Comparison of ENCODE assay signal across 8 mouse cellular contexts in genomic region chr15:101052560-101053501, GRCm38 (mm10). TPM values are rescaled to one million over a fixed set of nuclear protein-coding genes. Genes with fewer than 3 reads are reported as not detected.
DNase-seq lines count a peak whose midpoint lies in the region; ATAC-seq and TF ChIP-seq lines count a peak whose summit lies in the region.

No protein-coding gene starts in this region.

- ATAC-seq in heart, embryonic 16.5 days (replicated peaks; ENCODE audit: extremely low read depth, insufficient read depth, low FRiP score) = no peak; the same call in 1 of the 2 replicates
- peak; percentile 17; the same call in 1 of the 2 replicates for ATAC-seq in liver, embryonic 16.5 days (ENCODE audit: low read depth)
- peak; percentile 19; the same call in 1 of the 2 replicates for ATAC-seq in stomach, embryonic 16.5 days (ENCODE audit: insufficient read depth, low FRiP score)

- TF ChIP-seq EP300 in ES-Bruce4 (IDR thresholded peaks at IDR 0.05; ENCODE audit: insufficient read depth, low read depth, low read length) = no peak

- H3K4me3 ChIP-seq in ES-Bruce4 (ENCODE audit: low read depth, low read length) = peak overlapping the region; percentile 32
- peak overlapping the region; percentile 46 for H3K4me3 ChIP-seq in heart, embryonic 16.5 days (ENCODE audit: low read length)
- H3K4me3 ChIP-seq in liver, embryonic 16.5 days (ENCODE audit: low read depth, low read length) = peak overlapping the region; percentile 36
- peak overlapping the region; percentile 45 for H3K4me3 ChIP-seq in stomach, embryonic 16.5 days (replicated peaks; ENCODE audit: low read length)

- TF ChIP-seq POLR2A in ES-Bruce4 (IDR thresholded peaks at IDR 0.05; ENCODE audit: insufficient read depth, low read length) = no peak

- no peaks in the 10 kb centered on the region for H3K9me3 ChIP-seq in ES-Bruce4 (replicated peaks; ENCODE audit: control insufficient read depth, insufficient read depth, low read length, poor library complexity, severe bottlenecking)
- H3K9me3 ChIP-seq in heart, embryonic 16.5 days (replicated peaks; ENCODE audit: control insufficient read depth, low read length) = no peaks in the 10 kb centered on the region
- no peaks in the 10 kb centered on the region for H3K9me3 ChIP-seq in liver, embryonic 16.5 days (replicated peaks; ENCODE audit: control insufficient read depth, low read length)
- no peaks in the 10 kb centered on the region for H3K9me3 ChIP-seq in stomach, embryonic 16.5 days (replicated peaks; ENCODE audit: control insufficient read depth, low read length)

- DNase-seq in R1 (ENCODE audit: low read depth, low spot score) (peak; percentile 67), adipocyte (ENCODE audit: low spot score) (no peak)
- no peak for DNase-seq in urinary bladder, postnatal 4 days (ENCODE audit: low spot score in 2 of 2)
- no peak for DNase-seq in layer of hippocampus, postnatal 10 days (ENCODE audit: low spot score in 2 of 2)

- peak overlapping the region; percentile 69 for H3K9ac ChIP-seq in ES-Bruce4 (ENCODE audit: low read depth, poor library complexity, severe bottlenecking)
- no peak overlapping the region for H3K9ac ChIP-seq in heart, embryonic 16.5 days (ENCODE audit: low read length)
- H3K9ac ChIP-seq in liver, embryonic 16.5 days (ENCODE audit: low read depth, low read length) = no peak overlapping the region
- peak overlapping the region; percentile 63; the same call in 1 of the 2 replicates for H3K9ac ChIP-seq in stomach, embryonic 16.5 days (ENCODE audit: low read length)

- peaks cover 13% of the 10 kb centered on the region for H3K27me3 ChIP-seq in ES-Bruce4 (ENCODE audit: control insufficient read depth, insufficient read depth, low read length, poor library complexity, severe bottlenecking)
- H3K27me3 ChIP-seq in heart, embryonic 16.5 days (ENCODE audit: control insufficient read depth, insufficient read depth, low read length) = peaks cover 82% of the 10 kb centered on the region
- H3K27me3 ChIP-seq in liver, embryonic 16.5 days (ENCODE audit: control insufficient read depth, insufficient read depth, low read depth, low read length) = peaks cover 63% of the 10 kb centered on the region
- peaks cover 33% of the 10 kb centered on the region for H3K27me3 ChIP-seq in stomach, embryonic 16.5 days (ENCODE audit: control insufficient read depth, insufficient read depth, low read length)

- H3K4me1 ChIP-seq in ES-Bruce4 (ENCODE audit: control insufficient read depth, insufficient read depth, low read length) = no peaks in the 10 kb centered on the region
- peaks cover 3% of the 10 kb centered on the region; the same call in 1 of the 2 replicates for H3K4me1 ChIP-seq in heart, embryonic 16.5 days (ENCODE audit: control insufficient read depth, insufficient read depth, low read length)
- no peaks in the 10 kb centered on the region for H3K4me1 ChIP-seq in liver, embryonic 16.5 days (ENCODE audit: control insufficient read depth, low read depth, low read length)
- 0 out of 2 replicates have a peak, but pooled peaks cover 3% of the 10 kb centered on the region for H3K4me1 ChIP-seq in stomach, embryonic 16.5 days (ENCODE audit: control insufficient read depth, insufficient read depth, low read length)

- H3K27ac ChIP-seq in ES-Bruce4 (ENCODE audit: insufficient read depth, low read length) = no peak overlapping the region
- H3K27ac ChIP-seq in heart, embryonic 16.5 days (ENCODE audit: low read length) = no peak overlapping the region
- H3K27ac ChIP-seq in liver, embryonic 16.5 days (ENCODE audit: low read length) = no peak overlapping the region
- H3K27ac ChIP-seq in stomach, embryonic 16.5 days (ENCODE audit: low read length) = no peak overlapping the region

- TF ChIP-seq CTCF in ES-Bruce4 (IDR thresholded peaks at IDR 0.05; ENCODE audit: low read depth, low read length) = peak; percentile 42

- peak overlapping the region; percentile 66 for H3K4me2 ChIP-seq in heart, embryonic 16.5 days (ENCODE audit: low read depth, low read length)
- peak overlapping the region; percentile 48 for H3K4me2 ChIP-seq in liver, embryonic 16.5 days (ENCODE audit: low read depth, low read length)
- H3K4me2 ChIP-seq in stomach, embryonic 16.5 days (ENCODE audit: low read depth, low read length) = peak overlapping the region; percentile 67

- H3K36me3 ChIP-seq in ES-Bruce4 (ENCODE audit: control insufficient read depth, insufficient read depth, low read length, poor library complexity, severe bottlenecking) = no peaks in the 10 kb centered on the region
- H3K36me3 ChIP-seq in heart, embryonic 16.5 days (ENCODE audit: control insufficient read depth, insufficient read depth) = no peaks in the 10 kb centered on the region
- no peaks in the 10 kb centered on the region for H3K36me3 ChIP-seq in liver, embryonic 16.5 days (ENCODE audit: control insufficient read depth, insufficient read depth)
- H3K36me3 ChIP-seq in stomach, embryonic 16.5 days (ENCODE audit: control insufficient read depth, insufficient read depth, low read length) = no peaks in the 10 kb centered on the region

- 25% methylated on average over 116 of the region's 120 CpGs for WGBS in heart, embryonic 16.5 days
- 22% methylated on average over 107 of the region's 120 CpGs for WGBS in liver, embryonic 16.5 days (ENCODE audit: insufficient replicate concordance)
- 22% methylated on average over 119 of the region's 120 CpGs for WGBS in stomach, embryonic 16.5 days

RNA-seq across cellular contexts. Expression of gene Gm47841, which starts 5.6 kb away (rescaled TPM):
- polyA plus RNA-seq in ES-Bruce4 (2011; ENCODE audit: insufficient read depth, insufficient read length, low read depth, missing spikeins) = not detected in 2 replicates
- not detected in 2 replicates for polyA plus RNA-seq in heart, embryonic 16.5 days (2015; fragmentation: Nextera tagmentation; extraction: Ambion mirVana)
- polyA plus RNA-seq in liver, embryonic 16.5 days (2015; fragmentation: Nextera tagmentation; extraction: Ambion mirVana) = not detected in 2 replicates
- not detected in 2 replicates for polyA plus RNA-seq in stomach, embryonic 16.5 days (2015; fragmentation: Nextera tagmentation; extraction: Ambion mirVana)
- not detected for total RNA-seq in layer of hippocampus, postnatal 10 days (2021)

RNA-seq across cellular contexts. Expression of gene Fignl2, which starts 25.5 kb away (rescaled TPM):
- 25.6 and 27.4 TPM in 2 replicates for polyA plus RNA-seq in ES-Bruce4 (2011; ENCODE audit: insufficient read depth, insufficient read length, low read depth, missing spikeins)
- 0.10 and 0.12 TPM in 2 replicates for polyA plus RNA-seq in heart, embryonic 16.5 days (2015; fragmentation: Nextera tagmentation; extraction: Ambion mirVana)
- 0.07 TPM in 2 replicates for polyA plus RNA-seq in liver, embryonic 16.5 days (2015; fragmentation: Nextera tagmentation; extraction: Ambion mirVana)
- polyA plus RNA-seq in stomach, embryonic 16.5 days (2015; fragmentation: Nextera tagmentation; extraction: Ambion mirVana) = 0.05 and 0.10 TPM in 2 replicates
- 1 to 10 TPM; 1.1 to 1.2 TPM for total RNA-seq in layer of hippocampus, postnatal 10 days (2021)

Comparison
In these comparisons a context has a peak if more than half of its experiments do, and no peak if none do; other contexts are left out.
1. H3K9ac ChIP-seq: peak in ES-Bruce4 (single experiment) and stomach, embryonic 16.5 days (single experiment); none in heart, embryonic 16.5 days (single experiment) and liver, embryonic 16.5 days (single experiment).
2. RNA of gene Fignl2, which starts 25.5 kb away (polyA plus RNA-seq): 25.6 to 27.4 TPM in ES-Bruce4; 0.10 to 0.12 TPM in heart, embryonic 16.5 days, 0.05 to 0.10 TPM in stomach, embryonic 16.5 days and 0.07 TPM in liver, embryonic 16.5 days; every median in the first group is over 10 times any median in the second.
3. Peak in every context shown above with its lines, with median percentiles within 50 percentile points of each other: H3K4me3 ChIP-seq and H3K4me2 ChIP-seq.